Mouse (Mus musculus) erythroblast, embryonic 14.5 days (primary cell): ENCODE results near the gene Pclo. TPM values are rescaled to one million over a fixed set of nuclear protein-coding genes. Genes with fewer than 3 reads are reported as not detected.
"Not testable (repeated sequence)": the region's sequence is repeated elsewhere in the genome, so short reads cannot be mapped to it uniquely, and the experiment has no call there.

Experiments
- H3K27me3 ChIP-seq: 2 replicates; pipeline ENCODE4 v1.6.1; 2012; ENCODE audit warnings: inconsistent platforms; ENCODE audit not compliant: control insufficient read depth
- H3K36me3 ChIP-seq: 2 replicates; pipeline ENCODE4 v1.6.1; 2012; ENCODE audit warnings: mild to moderate bottlenecking, inconsistent platforms; ENCODE audit not compliant: control insufficient read depth
- H3K4me1 ChIP-seq: 2 replicates; pipeline ENCODE4 v1.6.1; 2012; ENCODE audit warnings: inconsistent platforms; ENCODE audit not compliant: control insufficient read depth
- H3K4me3 ChIP-seq: replicated peaks from 2 replicates; pipeline ENCODE3; 2012; ENCODE audit warnings: moderate library complexity, mild to moderate bottlenecking, inconsistent platforms
- H3K9me3 ChIP-seq: 2 replicates; pipeline ENCODE4 v1.6.1; 2012; ENCODE audit warnings: low read length, inconsistent platforms, mixed read lengths; ENCODE audit not compliant: control insufficient read depth
- GATA1 ChIP-seq: IDR thresholded peaks from 2 replicates; pipeline ENCODE4 v1.6.1; 2012; ENCODE audit warnings: low read length, inconsistent platforms, mixed read lengths
- TAL1 ChIP-seq: IDR thresholded peaks from 3 replicates; pipeline ENCODE4 v1.6.1; 2012; ENCODE audit warnings: low read length, inconsistent platforms, mixed read lengths
- polyA plus RNA-seq: library from polyadenylated mRNA; stranded (reverse); fragments of >175 nt; gene quantifications from 2 replicates; pipeline ENCODE4 v1.2.3, GENCODE M21; 2012

The Pclo gene
- polyA plus RNA-seq, 1 experiment: not detected

DNA sequence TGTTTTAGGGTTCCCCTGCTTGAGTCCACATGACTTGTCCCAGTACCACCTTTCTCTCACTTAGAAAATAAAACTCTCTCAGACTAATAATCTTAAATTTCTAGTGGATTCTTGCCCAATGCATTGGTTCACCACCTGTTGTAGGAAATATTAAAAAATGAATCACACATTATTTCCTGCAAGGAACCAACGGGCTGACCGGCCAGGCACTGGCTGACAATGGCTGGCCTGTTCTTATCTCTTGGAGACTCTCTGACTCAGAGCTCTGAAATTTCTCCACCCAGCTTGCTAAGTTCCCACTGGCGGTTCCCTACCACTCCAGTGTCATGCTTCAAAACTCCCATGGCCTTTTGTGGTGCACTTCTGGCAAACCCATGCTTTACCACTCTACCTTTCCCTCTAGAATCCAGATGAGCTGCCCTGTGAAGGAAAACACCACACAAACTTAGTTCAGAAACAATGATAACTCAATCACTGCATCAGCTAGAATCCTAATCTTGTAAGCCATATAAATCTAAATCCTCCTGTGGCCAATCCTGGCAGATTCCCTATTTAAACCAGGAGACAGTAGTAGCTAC is 214.0 kb downstream of the Pclo start:
- H3K27me3 ChIP-seq: no peaks in the 10 kb centered on the region
- H3K4me1 ChIP-seq: no peaks in the 10 kb centered on the region
- no peaks in the 10 kb centered on the region; the same call in 1 of the 2 replicates for H3K9me3 ChIP-seq
- H3K36me3 ChIP-seq: no peaks in the 10 kb centered on the region
- H3K4me3 ChIP-seq: no peak overlapping the region
- no peak for TF ChIP-seq TAL1
- no peak for TF ChIP-seq GATA1

DNA sequence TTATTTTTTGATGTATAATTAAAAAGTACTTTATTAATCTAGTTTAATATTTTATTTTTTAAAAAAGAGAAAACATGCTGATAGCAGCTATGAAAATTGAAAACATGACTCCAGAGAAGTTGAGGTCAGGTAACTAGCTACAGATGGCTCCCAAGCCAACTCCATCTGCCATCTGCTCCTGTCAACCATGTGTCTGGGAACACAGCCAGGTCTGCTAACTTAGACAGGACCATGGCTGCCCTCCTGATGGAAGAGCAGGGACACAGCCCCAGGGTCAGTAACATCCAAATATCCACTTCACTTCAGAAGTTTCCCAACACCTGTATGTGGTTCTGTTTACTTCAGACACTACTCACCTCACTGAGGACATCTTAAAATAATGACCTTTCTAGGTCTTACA is 236.2 kb downstream of the Pclo start:
- H3K27me3 ChIP-seq: no peaks in the 10 kb centered on the region
- no peak overlapping the region for H3K4me3 ChIP-seq
- no peaks in the 10 kb centered on the region for H3K36me3 ChIP-seq
- no peaks in the 10 kb centered on the region for H3K4me1 ChIP-seq
- H3K9me3 ChIP-seq: no peaks in the 10 kb centered on the region
- TF ChIP-seq TAL1 (no peak), GATA1 (no peak)

DNA sequence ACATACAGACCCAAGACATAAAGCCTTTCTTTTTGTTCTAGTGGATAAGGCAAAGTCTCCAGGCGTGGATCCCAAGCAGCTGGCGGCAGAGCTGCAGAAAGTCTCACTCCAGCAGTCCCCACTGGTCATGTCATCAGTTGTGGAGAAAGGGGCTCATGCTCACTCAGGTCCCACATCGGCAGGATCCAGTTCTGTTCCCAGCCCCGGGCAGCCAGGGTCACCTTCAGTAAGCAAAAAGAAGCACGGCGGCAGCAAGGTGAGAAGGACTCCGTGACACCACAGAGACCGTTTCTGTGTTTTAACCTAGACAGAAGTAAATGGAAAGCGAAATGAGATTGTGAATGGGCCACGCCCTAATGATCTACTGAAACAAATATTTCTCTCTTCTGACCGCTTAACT is 252.0 kb downstream of the Pclo start:
- H3K9me3 ChIP-seq: peaks cover 3% of the 10 kb centered on the region; the same call in 1 of the 2 replicates
- no peak overlapping the region for H3K4me3 ChIP-seq
- H3K36me3 ChIP-seq: no peaks in the 10 kb centered on the region
- no peaks in the 10 kb centered on the region for H3K4me1 ChIP-seq
- H3K27me3 ChIP-seq: no peaks in the 10 kb centered on the region
- no peak for TF ChIP-seq TAL1

DNA sequence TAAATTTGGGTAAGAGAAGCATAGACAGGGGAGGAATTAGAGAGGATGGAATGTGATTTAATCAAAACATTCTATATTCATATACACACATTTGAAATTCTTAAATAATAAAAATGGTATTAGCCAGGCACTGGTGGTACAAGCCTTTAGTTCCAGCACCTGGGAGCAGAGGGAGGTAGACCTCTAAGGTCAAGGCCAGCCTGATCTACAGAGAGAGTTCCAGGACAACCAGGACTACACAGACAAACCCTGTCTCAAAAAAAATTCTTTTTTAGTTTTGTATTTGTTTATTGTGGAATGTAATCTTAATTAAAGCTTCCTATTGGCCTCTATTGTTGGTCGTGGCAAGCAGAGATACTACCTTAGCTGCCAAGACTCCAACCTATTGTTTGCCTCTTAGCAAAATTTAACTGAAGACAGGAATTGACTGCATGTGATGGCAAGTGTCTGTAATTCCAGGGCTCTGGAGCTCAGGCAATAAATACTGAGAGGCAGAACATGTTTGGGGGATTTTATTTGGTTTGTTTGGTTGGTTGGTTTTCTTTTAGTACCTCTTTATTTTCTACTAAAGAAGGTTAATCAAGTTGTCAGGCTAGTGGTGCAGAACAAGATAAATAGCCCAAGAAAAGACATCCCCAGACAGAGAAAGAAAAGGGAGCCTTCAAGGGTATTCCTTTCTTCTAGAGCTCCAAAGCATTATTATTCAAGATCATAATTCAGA is 267.8 kb downstream of the Pclo start:
- no peak overlapping the region for H3K4me3 ChIP-seq
- TF ChIP-seq TAL1 (no peak), GATA1 (no peak)
- H3K36me3 ChIP-seq: no peaks in the 10 kb centered on the region
- H3K4me1 ChIP-seq: no peaks in the 10 kb centered on the region
- no peaks in the 10 kb centered on the region for H3K9me3 ChIP-seq
- H3K27me3 ChIP-seq: no peaks in the 10 kb centered on the region

DNA sequence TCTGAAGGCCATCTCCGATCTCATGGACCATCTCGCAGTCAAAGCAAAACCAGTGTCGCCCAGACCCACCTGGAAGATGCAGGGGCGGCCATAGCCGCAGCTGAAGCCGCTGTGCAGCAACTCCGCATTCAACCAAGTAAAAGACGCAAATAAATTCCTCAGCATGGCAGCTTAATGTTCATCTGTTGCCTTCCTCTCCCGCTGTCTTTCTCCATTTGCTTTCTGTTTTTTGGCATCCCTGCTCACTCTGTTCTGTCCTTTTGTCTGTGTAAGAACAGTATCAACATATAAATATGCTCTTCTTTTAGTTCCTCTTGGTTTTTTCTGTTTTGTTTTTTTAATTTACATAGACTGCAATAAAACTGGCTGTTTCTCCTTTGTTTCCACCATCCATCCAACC is 279.2 kb downstream of the Pclo start:
- Histone ChIP-seq H3K9me3 (no peaks in the 10 kb centered on the region), H3K36me3 (no peaks in the 10 kb centered on the region), H3K4me3 (no peak overlapping the region), H3K27me3 (no peaks in the 10 kb centered on the region), H3K4me1 (no peaks in the 10 kb centered on the region)
- TF ChIP-seq GATA1: no peak
- TF ChIP-seq TAL1: no peak

DNA sequence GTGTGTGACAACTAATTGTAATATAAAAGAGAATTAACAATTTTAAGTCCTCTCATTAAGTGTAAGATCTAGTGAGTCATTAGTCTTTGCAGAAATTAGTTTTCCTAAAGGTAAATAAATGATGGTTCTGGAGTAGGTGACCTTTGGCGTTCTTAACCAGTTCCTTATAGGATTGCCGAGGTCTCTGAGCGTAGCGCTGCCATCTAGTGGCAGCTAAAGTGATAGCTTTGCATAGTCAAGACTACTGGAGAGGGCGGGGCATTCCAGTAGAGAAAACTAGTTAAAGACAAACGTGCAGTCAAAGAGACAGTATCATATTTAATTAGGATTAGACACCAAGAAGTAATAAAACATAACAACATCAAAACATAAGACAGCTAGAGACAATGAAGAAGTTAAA is 292.4 kb downstream of the Pclo start:
- Histone ChIP-seq H3K27me3 (no peaks in the 10 kb centered on the region), H3K36me3 (no peaks in the 10 kb centered on the region), H3K4me3 (no peak overlapping the region), H3K9me3 (no peaks in the 10 kb centered on the region), H3K4me1 (no peaks in the 10 kb centered on the region)
- TF ChIP-seq GATA1 (no peak), TAL1 (no peak)

DNA sequence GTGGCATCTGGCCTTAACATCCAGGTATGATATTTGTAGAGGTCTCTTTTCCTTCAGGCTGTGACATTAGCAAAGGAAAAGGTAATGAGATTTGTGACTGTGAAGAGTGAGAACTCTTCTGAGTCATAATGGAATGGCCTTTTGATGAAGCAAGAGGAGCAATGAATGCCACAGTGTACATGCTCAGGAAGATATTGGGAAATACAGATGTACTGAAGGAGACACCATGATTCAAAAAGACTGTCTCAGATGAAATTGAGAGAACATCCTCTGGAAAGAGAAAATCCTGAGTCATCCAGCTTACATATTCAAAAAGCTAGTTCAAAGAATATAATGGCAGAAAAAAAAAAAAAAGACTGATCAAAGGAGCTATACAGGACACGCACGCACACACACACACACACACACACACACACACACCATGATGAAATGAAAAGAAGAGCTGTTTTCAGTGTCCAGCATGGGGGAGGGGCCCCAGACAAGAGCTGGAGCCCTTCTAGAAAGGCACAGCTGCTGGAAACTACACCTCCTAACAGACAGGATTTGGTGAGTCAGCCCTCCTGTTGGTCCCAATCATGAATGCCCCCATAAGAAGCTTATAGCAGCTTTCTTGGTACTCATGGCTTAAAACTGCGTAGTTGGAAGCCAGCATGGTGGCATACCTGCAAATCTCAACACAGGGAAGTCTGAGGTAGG is 318.6 kb downstream of the Pclo start:
- H3K4me3 ChIP-seq: no peak overlapping the region
- no peaks in the 10 kb centered on the region for H3K9me3 ChIP-seq
- no peaks in the 10 kb centered on the region for H3K27me3 ChIP-seq
- TF ChIP-seq TAL1 (no peak), GATA1 (no peak)
- H3K36me3 ChIP-seq: no peaks in the 10 kb centered on the region
- H3K4me1 ChIP-seq: no peaks in the 10 kb centered on the region

DNA sequence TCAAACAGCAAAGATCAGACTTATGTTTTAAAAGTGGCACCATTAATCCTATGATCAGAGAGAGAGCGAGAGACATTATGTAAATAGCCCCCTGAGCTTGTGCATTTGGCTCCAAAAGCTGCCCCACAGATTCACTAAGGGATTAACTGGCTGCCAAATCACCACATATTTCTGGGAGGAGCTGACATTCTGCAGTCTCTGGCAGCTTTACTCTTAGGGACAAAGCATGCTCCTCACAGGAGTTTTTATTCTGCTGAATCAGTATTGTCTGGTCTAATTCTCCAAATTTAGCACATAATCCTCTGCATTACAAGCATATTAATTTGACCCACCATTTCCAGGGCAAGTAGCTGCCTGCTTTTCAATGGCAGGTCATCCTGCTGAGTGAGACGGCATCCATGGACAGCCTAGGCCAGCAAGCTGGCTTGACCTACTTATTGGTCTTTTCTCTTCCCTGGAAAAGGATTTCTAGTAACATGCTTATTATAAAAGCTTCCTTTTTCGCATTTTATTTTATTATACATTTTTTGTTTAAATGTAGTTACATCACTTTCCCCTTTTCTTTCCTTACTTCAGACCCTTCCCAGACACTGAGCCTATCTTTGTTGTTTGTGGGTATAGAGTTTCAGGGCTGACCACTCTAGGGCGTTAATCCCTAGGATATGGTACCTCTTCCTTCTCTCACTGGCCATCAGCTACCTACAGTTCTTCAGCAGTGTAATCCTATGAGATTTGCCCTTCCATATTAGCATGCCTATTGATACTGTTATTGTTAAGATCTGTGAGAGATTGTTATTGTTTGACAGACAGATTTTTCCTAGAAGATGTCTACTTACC is 319.7 kb downstream of the Pclo start:
- Histone ChIP-seq H3K36me3 (no peaks in the 10 kb centered on the region), H3K4me3 (no peak overlapping the region), H3K27me3 (no peaks in the 10 kb centered on the region), H3K4me1 (no peaks in the 10 kb centered on the region), H3K9me3 (no peaks in the 10 kb centered on the region)
- TF ChIP-seq TAL1: no peak
- TF ChIP-seq GATA1: no peak

DNA sequence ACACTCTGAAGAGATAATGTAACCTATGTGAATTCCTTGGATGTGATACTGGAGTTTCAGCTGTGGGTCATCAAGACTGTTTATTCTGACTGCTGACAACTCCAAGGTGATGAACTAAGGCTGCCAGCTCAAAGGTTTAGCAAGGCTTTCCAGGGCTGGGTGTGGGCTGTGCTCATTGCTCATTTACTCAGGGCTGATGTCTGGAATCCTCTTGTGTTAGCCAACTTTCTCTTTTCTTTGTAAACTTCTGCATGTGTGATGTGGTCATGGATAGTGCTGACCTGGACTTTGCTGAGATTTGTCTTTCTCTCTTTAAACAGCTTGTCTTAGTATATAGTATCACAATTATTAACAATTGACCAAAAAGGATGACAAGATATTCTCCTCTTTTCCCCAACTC is 338.9 kb downstream of the Pclo start:
- Histone ChIP-seq H3K4me1 (no peaks in the 10 kb centered on the region), H3K4me3 (no peak overlapping the region), H3K36me3 (no peaks in the 10 kb centered on the region), H3K9me3 (no peaks in the 10 kb centered on the region; the same call in 1 of the 2 replicates), H3K27me3 (no peaks in the 10 kb centered on the region)
- TF ChIP-seq TAL1: no peak

DNA sequence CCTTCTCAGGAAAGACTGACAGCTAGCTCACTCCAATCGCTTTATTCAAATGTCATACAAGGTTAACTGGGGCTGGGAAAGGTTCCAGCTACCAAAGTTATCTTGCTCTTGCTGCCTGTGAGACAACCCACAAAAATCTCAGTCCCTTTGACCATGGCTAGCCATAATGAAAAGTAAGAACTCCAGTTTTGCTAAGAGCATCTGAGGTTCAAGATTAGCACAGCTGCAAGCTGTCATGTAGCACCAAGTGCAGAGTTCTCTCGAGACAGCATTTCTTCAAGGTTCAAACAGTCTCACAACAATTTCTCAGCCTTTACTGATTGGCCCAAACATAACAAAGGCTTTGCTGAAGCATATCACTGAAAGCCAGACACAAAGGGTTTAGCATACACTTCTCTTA is 370.6 kb downstream of the Pclo start:
- not testable (repeated sequence) for H3K27me3 ChIP-seq, H3K36me3 ChIP-seq

More for the DNA sequence above, 370.6 kb downstream of the Pclo start:
- H3K4me3 ChIP-seq, H3K9me3 ChIP-seq, H3K4me1 ChIP-seq: not testable (repeated sequence)
